Mouse (Mus musculus): ENCODE data around the gene Mtus2. TPM values are rescaled to one million over a fixed set of nuclear protein-coding genes. Genes with fewer than 3 reads are reported as not detected.

The Mtus2 gene
- 1.2 and 1.6 TPM in 2 replicates for polyA plus RNA-seq (2015; fragmentation: Nextera tagmentation; extraction: Ambion mirVana)

DNA sequence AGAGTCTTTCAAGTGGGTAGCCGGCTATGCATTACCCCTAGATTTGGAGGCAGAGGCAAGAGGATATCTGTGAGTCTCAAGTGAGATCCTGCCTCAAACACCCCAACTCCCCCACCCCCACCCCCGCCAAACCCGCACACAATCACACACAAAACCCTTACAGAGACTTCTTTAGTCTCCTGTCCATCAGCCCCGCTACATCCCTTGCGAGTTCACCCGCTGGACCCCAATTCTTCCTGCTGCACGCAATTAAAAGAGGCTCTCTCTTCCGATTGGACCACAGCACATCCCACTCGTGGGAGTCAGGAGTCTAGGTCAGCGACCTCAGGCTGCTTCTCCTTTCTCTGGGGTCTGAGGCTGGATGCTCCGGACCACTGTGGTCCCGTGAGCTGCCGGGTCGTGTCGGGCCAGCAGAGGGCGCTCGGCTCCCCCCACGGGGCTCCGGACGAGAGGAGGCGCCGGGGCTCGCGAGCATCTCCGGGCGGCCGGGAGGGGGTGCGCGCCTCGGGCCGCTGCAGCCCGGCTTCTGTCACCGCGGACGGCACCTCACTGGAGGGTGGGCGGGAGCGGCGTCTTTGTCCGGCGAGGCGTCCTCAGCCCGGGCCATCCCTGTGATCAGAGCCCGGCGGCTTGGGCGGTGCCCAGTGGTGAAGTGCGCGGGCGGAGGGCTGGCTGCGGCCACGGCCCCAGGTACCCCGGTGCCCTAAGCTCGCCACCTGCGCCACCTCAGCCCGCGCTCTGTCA is at the start of gene Mtus2:
Gene Mtus2, plus strand, starts transcription at position 500 of the 744 bp plus-strand sequence.
- H3K36me3 ChIP-seq (replicated peaks; ENCODE audit: insufficient read depth, low read length) = no peaks in the 10 kb centered on the region
- TF ChIP-seq CTCF (IDR thresholded peaks at IDR 0.05; ENCODE audit: low read depth) = peak; percentile 78
- TF ChIP-seq EP300 (IDR thresholded peaks at IDR 0.05; ENCODE audit: low read depth) = no peak
- H3K27me3 ChIP-seq (ENCODE audit: insufficient read depth, low read length) = peaks cover 37% of the 10 kb centered on the region
- H3K4me2 ChIP-seq (ENCODE audit: low read depth, low read length) = peak within 1 kb of the TSS; percentile 67
- H3K4me3 ChIP-seq (ENCODE audit: low read depth, low read length) = peak within 1 kb of the TSS; percentile 44
- no peaks in the 10 kb centered on the region for H3K9me3 ChIP-seq (ENCODE audit: low read length)
- H3K27ac ChIP-seq (ENCODE audit: low read depth) = no peak within 1 kb of the TSS
- peak; percentile 80 for DNase-seq
- WGBS (ENCODE audit: insufficient replicate concordance) = 1% methylated on average over 51 of the region's 55 CpGs
- H3K9ac ChIP-seq (replicated peaks) = no peak within 1 kb of the TSS
- ATAC-seq = peak; percentile 40
- 0 out of 2 replicates have a peak, but pooled peaks cover 6% of the 10 kb centered on the region for H3K4me1 ChIP-seq (ENCODE audit: insufficient read depth)

DNA sequence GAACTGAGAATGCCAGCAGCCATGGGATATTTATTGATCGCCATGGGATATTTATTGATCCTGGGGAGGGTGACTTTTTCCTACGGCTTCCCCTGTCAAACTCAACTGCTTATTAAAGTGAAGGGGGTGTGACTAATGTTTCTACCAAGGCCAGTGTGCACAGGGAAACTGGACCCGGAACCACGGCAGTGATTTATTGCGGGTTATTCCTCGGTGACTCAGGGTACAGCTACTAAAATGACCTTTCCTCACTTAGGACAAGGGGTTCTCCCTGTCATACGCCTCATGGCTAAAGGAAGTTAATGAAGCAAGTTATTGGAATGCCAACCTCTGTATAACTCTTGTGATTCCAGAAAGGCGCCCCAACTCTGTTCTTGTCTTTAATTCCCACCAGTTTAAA is 49.3 kb upstream of the Mtus2 start:
- WGBS (ENCODE audit: insufficient replicate concordance) = 85% methylated on average over 8 of the region's 8 CpGs

DNA sequence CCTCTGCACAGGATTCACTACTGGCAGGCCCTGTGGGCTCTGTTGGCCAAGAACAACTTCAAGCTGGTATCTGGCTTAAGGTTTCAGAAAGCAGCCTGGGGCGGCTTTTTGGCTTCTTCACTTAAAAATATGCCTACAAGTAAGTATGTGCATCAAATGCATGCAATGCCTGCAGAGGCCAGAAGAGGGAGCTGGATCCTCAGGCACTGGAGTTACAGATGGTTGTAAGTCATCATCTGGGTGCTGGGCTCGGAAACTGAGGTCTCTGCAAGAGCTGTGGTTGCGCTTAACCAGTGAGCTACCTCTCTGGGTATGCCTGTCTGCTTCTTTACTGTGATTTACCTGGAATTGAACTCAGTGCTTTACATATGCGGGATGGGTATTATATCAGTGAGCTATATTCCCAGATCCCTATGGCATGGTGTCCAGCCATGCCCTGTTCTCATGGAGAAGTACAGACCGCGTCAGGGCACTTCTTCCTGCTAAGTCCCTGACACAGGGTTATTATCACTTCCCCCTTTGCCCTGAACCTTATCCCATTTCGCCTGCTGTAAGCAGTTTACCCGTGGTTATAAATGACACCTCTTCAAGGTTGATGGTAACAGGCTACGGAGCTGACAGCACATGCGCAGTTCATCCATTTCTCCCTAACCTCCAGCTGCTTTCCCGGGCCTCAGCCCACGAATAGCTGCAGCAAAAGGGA is 46.2 kb upstream of the Mtus2 start:
- H3K9ac ChIP-seq (replicated peaks) = no peak overlapping the region
- no peak overlapping the region for H3K4me2 ChIP-seq (ENCODE audit: low read depth, low read length)
- peak; percentile 29 for DNase-seq
- ATAC-seq = peak; percentile 33
- H3K36me3 ChIP-seq (replicated peaks; ENCODE audit: insufficient read depth, low read length) = no peaks in the 10 kb centered on the region
- peak overlapping the region; percentile 39; the same call in 1 of the 2 replicates for H3K27ac ChIP-seq (ENCODE audit: low read depth)
- no peaks in the 10 kb centered on the region for H3K9me3 ChIP-seq (ENCODE audit: low read length)
- WGBS (ENCODE audit: insufficient replicate concordance) = 68% methylated on average over 12 of the region's 12 CpGs
- H3K4me1 ChIP-seq (ENCODE audit: insufficient read depth) = peaks cover 5% of the 10 kb centered on the region; the same call in 1 of the 2 replicates
- TF ChIP-seq CTCF (IDR thresholded peaks at IDR 0.05; ENCODE audit: low read depth) (peak; percentile 53), EP300 (IDR thresholded peaks at IDR 0.05; ENCODE audit: low read depth) (no peak)
- no peak overlapping the region for H3K4me3 ChIP-seq (ENCODE audit: low read depth, low read length)
- no peaks in the 10 kb centered on the region for H3K27me3 ChIP-seq (ENCODE audit: insufficient read depth, low read length)

More for the DNA sequence above, 49.3 kb upstream of the Mtus2 start:
- no peak for TF ChIP-seq EP300 (IDR thresholded peaks at IDR 0.05; ENCODE audit: low read depth)
- no peak for TF ChIP-seq CTCF (IDR thresholded peaks at IDR 0.05; ENCODE audit: low read depth)
- H3K4me2 ChIP-seq (ENCODE audit: low read depth, low read length) = no peak overlapping the region
- no peak overlapping the region for H3K27ac ChIP-seq (ENCODE audit: low read depth)
- no peak overlapping the region for H3K9ac ChIP-seq (replicated peaks)
- DNase-seq (no peak), ATAC-seq (no peak)
- H3K27me3 ChIP-seq (ENCODE audit: insufficient read depth, low read length) = no peaks in the 10 kb centered on the region
- no peaks in the 10 kb centered on the region for H3K9me3 ChIP-seq (ENCODE audit: low read length)
- H3K36me3 ChIP-seq (replicated peaks; ENCODE audit: insufficient read depth, low read length) = no peaks in the 10 kb centered on the region
- H3K4me1 ChIP-seq (ENCODE audit: insufficient read depth) = peaks cover 5% of the 10 kb centered on the region; the same call in 1 of the 2 replicates
- no peak overlapping the region for H3K4me3 ChIP-seq (ENCODE audit: low read depth, low read length)

DNA sequence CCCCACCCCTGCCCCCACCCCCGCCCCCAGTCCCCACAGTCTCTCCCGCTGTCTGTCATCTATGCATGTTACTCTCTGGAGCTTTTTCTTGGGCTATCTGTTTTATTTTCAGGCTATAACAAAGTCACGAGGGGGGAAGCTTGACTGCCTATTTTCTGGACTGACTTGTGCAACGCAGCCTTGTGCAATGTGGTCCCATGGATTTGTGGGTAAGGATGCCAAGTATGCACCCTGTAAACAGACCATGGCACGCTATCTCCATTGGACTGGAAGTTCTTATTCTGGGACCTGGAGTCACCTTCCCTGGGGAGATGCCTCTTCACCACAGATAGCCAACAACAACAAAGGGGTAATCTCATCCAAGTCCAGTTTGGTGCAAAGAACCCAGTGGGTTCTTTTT is 45.4 kb upstream of the Mtus2 start:
- H3K4me3 ChIP-seq (ENCODE audit: low read depth, low read length) = no peak overlapping the region
- 61% methylated on average over 5 of the region's 5 CpGs for WGBS (ENCODE audit: insufficient replicate concordance)
- no peaks in the 10 kb centered on the region for H3K27me3 ChIP-seq (ENCODE audit: insufficient read depth, low read length)
- no peaks in the 10 kb centered on the region for H3K9me3 ChIP-seq (ENCODE audit: low read length)
- DNase-seq (peak; percentile 57), ATAC-seq (peak; percentile 76)
- peak overlapping the region; percentile 39; the same call in 1 of the 2 replicates for H3K27ac ChIP-seq (ENCODE audit: low read depth)
- no peak overlapping the region for H3K4me2 ChIP-seq (ENCODE audit: low read depth, low read length)
- TF ChIP-seq EP300 (IDR thresholded peaks at IDR 0.05; ENCODE audit: low read depth) = peak; percentile 47; the same call in 1 of the 2 replicates
- TF ChIP-seq CTCF (IDR thresholded peaks at IDR 0.05; ENCODE audit: low read depth) = no peak
- no peaks in the 10 kb centered on the region for H3K36me3 ChIP-seq (replicated peaks; ENCODE audit: insufficient read depth, low read length)
- H3K4me1 ChIP-seq (ENCODE audit: insufficient read depth) = peaks cover 5% of the 10 kb centered on the region; the same call in 1 of the 2 replicates
- H3K9ac ChIP-seq (replicated peaks) = no peak overlapping the region

DNA sequence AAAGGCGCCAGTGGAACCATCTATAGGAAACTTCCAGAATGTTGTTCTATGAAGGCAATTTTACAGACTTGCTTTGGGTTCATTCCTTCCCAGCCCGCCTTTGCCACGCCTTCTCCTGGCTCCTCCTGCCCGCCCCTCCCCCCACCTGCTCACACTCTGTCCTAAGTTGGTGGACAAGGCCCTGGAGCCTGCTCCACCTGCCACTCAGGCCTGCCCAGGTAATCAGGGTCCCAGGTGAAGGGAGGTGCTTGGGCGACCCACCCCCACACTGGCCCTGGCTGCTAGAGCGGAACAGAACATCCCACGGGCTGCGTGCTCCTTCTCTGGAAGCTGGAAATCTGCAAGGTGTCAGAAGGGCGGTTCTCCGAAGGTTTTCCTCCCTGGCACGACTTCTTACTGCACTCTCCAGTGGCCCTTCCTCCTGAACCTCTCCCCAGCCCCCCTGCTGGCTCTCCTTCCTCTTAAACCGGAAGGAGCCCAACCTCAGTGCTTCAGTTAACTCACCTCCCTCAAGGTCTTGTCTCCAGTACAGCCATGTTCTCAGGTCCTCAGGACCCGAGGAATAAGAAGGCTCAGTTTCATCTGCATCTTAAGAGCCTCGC is 43.8 kb upstream of the Mtus2 start:
- Histone ChIP-seq H3K9ac (replicated peaks) (no peak overlapping the region), H3K27me3 (ENCODE audit: insufficient read depth, low read length) (no peaks in the 10 kb centered on the region), H3K4me2 (ENCODE audit: low read depth, low read length) (no peak overlapping the region), H3K9me3 (ENCODE audit: low read length) (no peaks in the 10 kb centered on the region), H3K36me3 (replicated peaks; ENCODE audit: insufficient read depth, low read length) (no peaks in the 10 kb centered on the region), H3K27ac (ENCODE audit: low read depth) (no peak overlapping the region), H3K4me1 (ENCODE audit: insufficient read depth) (peaks cover 5% of the 10 kb centered on the region; the same call in 1 of the 2 replicates), H3K4me3 (ENCODE audit: low read depth, low read length) (no peak overlapping the region)
- 33% methylated on average over 14 of the region's 14 CpGs for WGBS (ENCODE audit: insufficient replicate concordance)
- ATAC-seq (no peak), DNase-seq (no peak)
- no peak for TF ChIP-seq EP300 (IDR thresholded peaks at IDR 0.05; ENCODE audit: low read depth)
- TF ChIP-seq CTCF (IDR thresholded peaks at IDR 0.05; ENCODE audit: low read depth) = no peak

Data from liver, postnatal 0 days (tissue).